Mouse (Mus musculus) hindlimb bud, embryonic 11.5 days (tissue): ENCODE results near the gene Zfp423.

Source experiments
- DNase-seq: peaks from one replicate; pipeline ENCODE4 v3.0.0-alpha.2; 2012; ENCODE audit warnings: low read depth, low spot score; ENCODE audit errors: extremely low spot score

The Zfp423 gene

DNA sequence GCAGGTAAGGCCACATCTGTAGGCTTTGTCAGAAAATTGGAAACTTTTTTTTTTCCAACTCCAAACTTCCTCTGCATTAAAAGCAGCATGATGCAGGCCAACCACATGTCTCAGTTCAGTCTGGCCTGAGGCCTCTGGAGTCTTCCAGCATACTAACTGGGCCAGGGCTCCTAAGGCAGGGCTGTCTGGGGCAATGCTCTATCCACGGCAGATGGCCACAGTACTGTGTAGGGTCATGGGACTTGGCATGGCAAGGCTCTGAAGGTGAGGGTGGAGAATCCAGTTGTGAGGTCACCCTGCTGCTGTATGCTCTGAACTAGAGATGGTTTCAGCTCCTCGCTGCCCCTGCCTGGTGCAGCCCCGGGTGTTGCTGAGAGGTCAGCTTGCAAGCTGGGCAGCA lies 289.2 kb downstream of the Zfp423 start:
- DNase-seq: no peak

- no peak for DNase-seq
Observed at GRCm38 (mm10) chr8:87668736-87669135, 290.7 kb downstream of the Zfp423 start.

DNA sequence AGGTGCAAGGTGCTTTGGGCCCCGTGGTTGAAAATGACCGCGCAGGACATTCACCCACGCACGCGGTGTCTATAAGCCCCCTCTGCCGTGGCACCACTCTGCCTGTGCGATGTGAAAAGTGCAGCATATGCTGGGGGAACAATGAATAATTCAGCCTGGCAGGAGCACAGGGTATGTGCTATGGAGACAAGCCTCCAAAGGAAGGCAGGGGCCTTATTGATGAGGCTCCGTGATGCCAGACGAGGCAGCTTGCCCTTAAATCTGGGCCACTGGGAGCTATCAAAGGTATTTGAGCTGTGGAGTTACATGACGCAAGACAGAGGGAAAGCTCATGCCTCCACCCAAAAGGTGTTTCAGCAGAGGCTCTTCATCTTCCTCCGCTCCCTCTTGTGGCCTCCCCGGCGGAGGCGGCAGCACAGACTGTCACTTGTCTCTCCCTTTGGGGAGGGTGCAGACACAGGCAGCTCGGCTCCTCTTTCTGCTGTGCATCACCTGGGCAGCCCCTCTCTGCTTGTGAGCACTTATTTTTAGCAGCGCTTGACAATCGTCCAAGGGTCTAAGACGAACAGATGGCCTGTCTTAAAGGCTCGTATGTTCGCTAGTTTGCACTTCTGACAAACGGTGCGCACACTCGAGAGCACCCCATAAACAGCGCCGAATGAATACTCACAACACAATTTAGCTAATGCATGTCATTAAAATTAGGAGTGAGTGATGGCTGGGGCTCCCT lies 291.3 kb downstream of the Zfp423 start:
- DNase-seq: no peak

- DNase-seq: no peak
Observed at GRCm38 (mm10) chr8:87667297-87667696, 292.1 kb downstream of the Zfp423 start.

GRCm38 (mm10) chr8:87665337-87665736 lies 294.1 kb downstream of the Zfp423 start:
- no peak for DNase-seq

GRCm38 (mm10) chr8:87664217-87664509 lies 295.2 kb downstream of the Zfp423 start:
- no peak for DNase-seq

GRCm38 (mm10) chr8:87663349-87664216 lies 295.8 kb downstream of the Zfp423 start:
- DNase-seq: no peak

DNA sequence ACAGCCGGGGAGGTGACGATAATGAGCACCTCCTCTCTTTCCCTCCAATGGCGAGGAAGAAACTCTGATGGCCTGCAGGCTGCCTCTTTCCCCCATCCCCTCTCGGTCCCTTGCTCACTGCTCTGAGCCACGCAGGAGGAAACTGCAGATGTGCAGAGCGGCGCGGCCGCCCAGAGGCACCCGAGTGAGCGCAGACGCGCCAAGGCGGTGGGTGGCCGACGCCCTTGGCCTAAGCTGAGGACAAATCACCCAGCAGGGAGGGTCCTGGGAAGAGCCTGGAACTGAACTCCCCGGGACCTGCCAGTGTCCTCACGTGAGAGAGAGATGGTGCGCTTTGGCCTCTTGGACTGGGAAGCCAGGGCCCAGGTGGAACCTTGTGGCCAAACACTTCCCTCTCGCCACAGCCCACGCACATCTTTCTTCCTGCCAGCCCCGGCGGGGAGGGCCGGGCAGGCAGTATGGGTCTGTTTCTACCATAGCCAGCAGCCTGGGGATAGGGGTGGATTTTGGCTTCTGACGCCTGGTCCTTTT lies 296.5 kb downstream of the Zfp423 start:
- DNase-seq: no peak

DNA sequence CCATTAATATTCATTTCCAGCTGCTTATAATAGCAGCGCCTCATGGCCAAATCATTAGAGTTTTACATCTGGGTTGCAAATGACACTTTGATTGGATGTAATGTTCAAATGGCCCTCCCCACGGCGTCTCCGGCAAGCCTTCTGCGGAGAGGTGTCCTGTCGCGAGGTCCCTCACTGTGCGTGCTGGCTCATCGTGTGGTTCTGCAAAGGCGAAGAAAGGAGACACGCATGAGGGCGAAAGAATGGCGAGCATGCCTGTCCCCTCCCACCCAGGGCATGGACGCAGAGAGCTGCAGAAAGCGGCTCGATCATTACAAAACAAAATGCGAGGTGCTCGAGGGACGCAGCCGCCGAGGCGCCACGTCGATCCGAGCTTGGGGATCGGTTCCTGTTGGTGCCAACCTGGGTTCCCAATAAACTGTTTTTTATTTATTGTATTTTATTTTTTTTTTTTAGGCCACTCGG lies 297.1 kb downstream of the Zfp423 start:
- DNase-seq: no peak

DNA sequence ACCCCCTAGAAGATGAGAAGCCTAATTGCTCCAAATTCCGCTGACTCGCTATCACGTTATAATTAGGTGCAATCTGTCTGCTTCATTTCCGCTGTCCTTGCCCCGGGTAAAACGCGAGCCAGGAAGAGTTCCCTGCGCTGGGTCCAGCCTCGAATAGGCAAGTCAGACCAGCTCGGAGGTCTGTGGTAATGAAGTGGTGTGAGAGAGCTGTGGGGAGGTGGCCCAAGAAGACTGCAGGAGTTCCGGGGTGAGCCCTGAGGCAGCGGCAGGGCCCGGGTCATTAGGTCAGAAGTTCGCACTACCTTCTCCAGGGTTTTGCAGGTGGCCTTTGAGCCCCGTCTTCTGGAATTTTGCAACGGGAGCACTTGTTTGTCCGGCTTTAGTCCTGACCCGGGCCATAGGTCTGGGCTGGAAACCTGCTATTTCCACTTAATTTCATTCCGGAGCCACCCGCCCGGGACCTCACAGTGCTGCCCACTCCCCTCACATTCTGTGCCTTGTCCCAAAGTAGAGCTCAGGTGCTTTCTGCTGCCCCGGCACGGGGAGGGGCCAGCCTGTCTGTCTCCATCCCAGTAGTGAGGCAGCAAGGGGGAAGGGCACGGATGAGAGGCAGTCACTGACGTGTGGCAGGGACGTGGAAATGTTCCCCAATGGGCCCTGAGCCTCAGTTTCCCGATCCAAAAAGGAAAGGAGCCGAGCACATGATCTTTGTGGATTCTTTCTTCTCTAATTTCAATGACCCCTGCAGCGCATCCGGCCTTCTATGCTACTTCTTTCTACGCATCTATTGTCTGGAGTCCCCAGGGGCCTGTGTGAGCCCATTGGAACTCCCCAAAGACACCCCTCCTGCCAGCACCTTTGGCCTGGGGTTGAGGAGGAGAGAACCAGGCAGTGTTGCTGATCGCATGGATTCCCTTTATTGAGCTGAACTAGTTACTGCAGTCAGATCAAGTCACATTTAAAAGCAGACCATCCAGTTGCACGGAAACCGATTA lies 298.2 kb downstream of the Zfp423 start:
- no peak for DNase-seq

DNA sequence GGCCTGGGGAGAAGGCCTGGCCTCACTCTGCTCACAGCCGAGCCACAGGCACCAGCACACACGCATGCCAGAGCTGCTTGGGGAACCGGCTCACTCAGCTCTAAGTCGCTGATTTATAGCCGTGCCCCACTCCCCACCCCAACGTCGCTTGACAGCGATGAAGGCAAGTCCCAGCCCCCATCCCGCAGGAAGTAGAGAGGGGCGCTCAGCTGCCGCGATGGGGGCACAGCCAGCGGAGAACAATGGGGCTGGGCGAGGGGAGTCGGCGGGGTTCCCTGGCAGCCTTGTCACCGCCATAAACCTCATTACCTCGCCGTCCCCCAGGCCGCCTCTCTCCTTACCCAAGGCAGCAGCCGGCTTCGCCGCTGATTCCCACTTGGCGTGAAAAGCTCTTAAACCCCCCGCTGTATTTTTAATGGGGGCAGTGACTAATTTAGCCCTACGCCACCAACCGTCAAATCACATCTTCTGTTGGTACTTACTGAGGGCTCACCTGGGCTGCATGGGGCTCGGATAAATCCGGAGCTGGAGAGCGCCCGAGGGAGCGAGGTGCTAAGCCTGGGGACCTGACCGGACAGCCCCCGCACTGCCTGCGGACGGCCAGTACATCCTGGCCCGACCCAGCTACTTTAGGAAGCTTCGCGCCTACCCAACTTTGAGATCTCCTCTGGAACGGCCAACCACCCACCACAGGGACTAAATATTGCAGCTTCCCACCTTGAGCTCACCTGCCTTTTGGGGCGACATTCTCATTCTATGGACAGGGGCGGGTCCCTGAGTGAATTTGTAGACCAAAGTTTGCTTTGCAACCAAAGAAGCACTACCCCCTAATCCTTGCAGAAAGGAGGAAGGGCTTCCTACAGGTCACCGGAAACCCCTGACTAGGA lies 299.1 kb downstream of the Zfp423 start:
- no peak for DNase-seq

DNA sequence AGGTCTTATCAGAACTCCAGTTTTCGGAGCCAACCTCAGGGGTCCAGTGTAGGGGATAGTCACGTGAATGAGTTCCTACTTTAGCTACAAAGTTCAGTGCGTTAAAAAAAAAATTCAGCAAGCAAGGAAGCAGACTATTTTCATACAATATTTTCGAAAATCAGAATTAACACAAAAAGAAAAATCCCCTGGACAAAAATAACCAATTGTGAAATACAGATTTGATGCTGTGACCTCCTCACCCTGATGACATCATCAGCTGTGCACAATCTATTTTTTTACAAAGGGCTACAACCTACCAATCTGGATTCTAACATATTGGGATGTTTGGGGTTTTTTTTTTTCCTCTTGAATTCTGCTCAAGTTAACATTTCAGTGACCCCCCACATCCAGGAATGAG lies 301.9 kb downstream of the Zfp423 start:
- no peak for DNase-seq

- DNase-seq: no peak
Observed at GRCm38 (mm10) chr8:87656484-87657230, 302.7 kb downstream of the Zfp423 start.

DNA sequence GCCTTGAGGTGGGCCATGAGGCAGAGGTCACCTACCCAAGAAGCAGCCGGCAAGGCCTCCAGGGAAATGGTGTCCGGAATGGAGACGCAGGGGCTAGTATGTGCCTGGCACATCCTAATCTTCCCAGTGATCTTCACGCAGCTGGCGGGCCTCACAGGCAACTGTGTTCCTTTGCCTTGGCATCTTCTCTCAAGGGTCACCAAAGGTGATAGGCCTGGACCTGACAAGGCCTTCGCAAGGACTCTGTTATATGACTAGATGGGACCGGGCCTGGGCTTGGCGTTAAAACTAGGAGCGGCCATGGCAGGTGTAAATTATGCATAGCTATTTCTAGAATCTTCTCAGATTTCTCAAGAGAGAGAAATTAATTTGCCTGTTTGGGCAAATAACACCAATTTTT lies 303.4 kb downstream of the Zfp423 start:
- no peak for DNase-seq

GRCm38 (mm10) chr8:87647781-87648180 lies 311.6 kb downstream of the Zfp423 start:
- DNase-seq: no peak

DNA sequence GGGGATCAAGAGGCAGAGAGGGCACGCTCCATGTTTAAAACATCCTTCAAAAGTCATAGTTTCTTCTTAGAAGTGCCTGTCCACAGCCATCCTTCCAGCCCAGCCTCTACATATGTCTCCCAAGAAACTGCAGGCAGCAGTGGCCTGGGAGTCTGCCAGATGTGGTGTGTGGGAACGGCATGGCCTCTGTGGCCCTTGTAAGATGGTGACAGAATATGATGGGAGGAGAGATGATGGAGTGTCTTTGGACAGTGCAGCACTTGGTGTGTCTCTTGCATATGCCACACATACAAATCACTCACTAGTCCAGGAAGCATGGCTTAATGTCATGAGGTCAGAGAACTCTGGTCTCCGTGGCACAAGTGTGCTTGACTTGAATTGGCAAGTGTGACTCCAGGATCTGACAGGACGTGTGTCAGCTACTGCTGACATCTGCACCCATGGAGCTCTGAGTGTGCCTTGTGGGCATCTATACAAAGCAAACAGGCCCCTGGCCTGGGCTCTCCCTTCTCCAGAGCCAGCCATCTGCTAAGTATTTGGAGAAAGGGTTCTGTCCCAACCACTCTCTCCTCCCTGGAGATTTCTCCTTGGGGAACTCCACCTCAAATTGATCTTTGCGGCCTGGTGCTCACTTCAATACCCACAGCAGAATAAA lies 313.4 kb downstream of the Zfp423 start:
- DNase-seq: no peak

DNA sequence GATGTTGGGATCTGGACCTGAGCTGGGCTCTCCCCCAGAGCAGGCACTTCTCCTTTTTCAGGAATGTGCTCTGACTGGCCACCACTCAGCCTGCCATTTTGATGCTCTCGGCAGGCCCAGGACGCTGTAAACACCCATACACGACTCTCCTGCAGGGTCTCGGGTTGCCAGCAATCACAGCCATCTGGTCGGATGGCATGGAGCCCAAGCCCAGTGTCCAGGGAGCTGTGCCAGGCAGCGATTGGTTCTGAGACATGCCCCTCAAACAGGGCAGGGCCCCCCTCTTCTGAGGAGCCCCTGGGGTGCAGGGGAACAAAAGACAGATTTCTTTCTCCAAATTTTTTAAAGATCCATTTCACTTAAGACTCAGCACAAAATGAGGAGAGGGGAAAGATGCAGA lies 314.0 kb downstream of the Zfp423 start:
- no peak for DNase-seq

- no peak for DNase-seq
Observed at GRCm38 (mm10) chr8:87640930-87641329, 318.5 kb downstream of the Zfp423 start.
